Mouse (Mus musculus): Measurements from ENCODE around the gene Nfatc2.

DNA sequence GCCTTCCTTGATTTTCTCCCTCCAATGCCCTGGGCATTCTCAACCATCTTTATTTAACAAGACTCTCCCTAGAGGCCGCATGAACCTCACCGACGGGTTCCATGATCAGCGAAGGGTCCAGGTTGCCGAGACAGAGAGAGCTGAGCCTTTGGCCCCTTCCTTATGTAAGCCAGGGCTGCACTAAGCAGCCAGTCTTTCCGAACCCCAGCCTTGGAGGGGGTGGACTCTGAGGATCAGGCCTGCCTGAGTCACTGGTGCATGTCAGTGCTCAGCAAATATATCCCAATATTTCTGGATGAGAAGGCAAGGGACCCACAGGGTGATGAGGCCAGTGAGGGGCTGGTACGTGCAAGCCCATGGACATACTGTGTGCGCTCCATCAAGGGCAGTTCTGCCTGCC is 72.9 kb downstream of the Nfatc2 start:
- no peak for TF ChIP-seq CTCF (IDR thresholded peaks at IDR 0.05; ENCODE audit: low read depth)
- TF ChIP-seq EP300 (IDR thresholded peaks at IDR 0.05; ENCODE audit: low read depth) = no peak

Data from heart, postnatal 0 days (tissue).